Mouse (Mus musculus): Measurements from ENCODE around the gene Bcr. TPM values are rescaled to one million over a fixed set of nuclear protein-coding genes. Genes with fewer than 3 reads are reported as not detected.

Bcr gene
- total and polyA plus RNA-seq, 2 experiments from 2014 or later: 10.1 to 49.6 TPM

DNA sequence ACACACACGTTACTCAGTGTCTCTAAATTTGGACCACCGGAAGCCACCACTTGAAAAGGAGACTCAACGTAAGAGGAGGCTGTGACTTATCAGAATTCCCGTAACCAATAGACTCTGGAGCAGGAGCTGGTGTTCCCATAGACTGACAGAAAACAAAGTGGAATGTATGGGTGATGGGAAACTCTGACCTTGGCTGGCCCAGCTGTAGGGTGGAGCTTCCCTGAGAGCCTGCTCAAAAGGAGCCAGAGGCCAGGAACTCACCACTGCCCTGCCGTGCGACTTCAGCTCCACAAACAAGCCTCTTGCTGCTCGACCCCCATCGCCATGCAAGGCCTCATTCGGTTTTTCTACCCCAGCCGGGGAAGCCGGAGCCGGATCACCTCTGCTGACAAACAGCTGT is 113.3 kb downstream of the Bcr start:
- 0 out of 2 replicates have a peak overlapping the region, but pooled peaks have one; percentile 8 for H3K4me2 ChIP-seq (ENCODE audit: low read depth)

DNA sequence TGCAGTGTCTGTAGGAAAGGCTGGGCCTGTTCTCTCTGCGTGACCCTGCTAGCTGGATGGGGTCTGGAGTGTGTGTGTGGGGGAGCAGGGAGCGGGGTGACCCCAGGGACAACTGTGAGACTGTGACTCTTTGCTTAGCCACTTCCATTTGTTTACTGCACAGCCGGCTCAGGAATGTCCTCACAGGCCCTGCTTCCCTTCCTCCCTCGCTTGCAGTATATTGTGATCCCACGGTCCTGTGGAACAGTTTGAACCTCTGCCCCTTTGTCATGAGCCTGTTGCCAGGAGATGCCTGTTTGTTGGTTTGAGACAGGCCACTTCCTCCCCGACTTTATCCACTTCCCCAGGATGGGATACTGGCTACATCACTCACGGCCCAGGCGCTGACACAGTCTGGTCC is 116.1 kb downstream of the Bcr start:
- H3K27me3 ChIP-seq (ENCODE audit: insufficient read depth, low read length): no peaks in the 10 kb centered on the region
- ATAC-seq (no peak), DNase-seq (no peak)
- no peak overlapping the region for H3K9ac ChIP-seq
- WGBS: 86% methylated on average over 8 of the region's 8 CpGs
- no peaks in the 10 kb centered on the region for H3K4me1 ChIP-seq (ENCODE audit: insufficient read depth)
- no peak overlapping the region for H3K4me3 ChIP-seq (ENCODE audit: low read depth, low read length)
- H3K9me3 ChIP-seq (ENCODE audit: low read length): no peaks in the 10 kb centered on the region
- peaks cover 87% of the 10 kb centered on the region for H3K36me3 ChIP-seq (ENCODE audit: insufficient read depth)
- TF ChIP-seq CTCF (IDR thresholded peaks at IDR 0.05; ENCODE audit: low read depth): no peak
- H3K4me2 ChIP-seq (ENCODE audit: low read depth): no peak overlapping the region
- H3K27ac ChIP-seq (ENCODE audit: low read depth, low read length): no peak overlapping the region

More for the DNA sequence above, 113.3 kb downstream of the Bcr start:
- Histone ChIP-seq H3K9ac (no peak overlapping the region), H3K36me3 (ENCODE audit: insufficient read depth) (peaks cover 84% of the 10 kb centered on the region), H3K9me3 (ENCODE audit: low read length) (no peaks in the 10 kb centered on the region), H3K4me3 (ENCODE audit: low read depth, low read length) (no peak overlapping the region), H3K27me3 (ENCODE audit: insufficient read depth, low read length) (no peaks in the 10 kb centered on the region), H3K27ac (ENCODE audit: low read depth, low read length) (no peak overlapping the region), H3K4me1 (ENCODE audit: insufficient read depth) (no peaks in the 10 kb centered on the region)
- no peak for TF ChIP-seq CTCF (IDR thresholded peaks at IDR 0.05; ENCODE audit: low read depth)
- whole genome bisulfite sequencing: 81% methylated on average over 12 of the region's 12 CpGs
- DNase-seq (no peak), ATAC-seq (no peak)

DNA sequence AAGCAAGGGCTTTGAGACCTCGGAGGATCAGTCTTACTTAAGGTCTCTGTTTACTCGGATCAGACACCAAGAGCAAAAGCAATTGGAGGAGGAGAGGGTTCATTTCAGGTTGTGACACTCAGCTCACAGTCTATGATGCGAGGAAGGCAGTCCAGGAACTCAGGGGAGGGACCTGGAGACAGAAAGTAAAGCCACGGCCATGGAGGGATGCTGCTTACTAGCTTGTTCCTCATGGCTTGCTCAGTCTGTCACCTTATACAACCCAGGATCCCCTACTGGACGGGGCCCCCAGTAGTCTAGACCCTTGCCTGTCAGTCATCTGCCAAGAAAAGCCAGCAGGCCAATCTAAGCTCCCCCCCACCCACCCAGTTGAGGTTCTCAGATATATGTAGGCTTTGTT is 118.5 kb downstream of the Bcr start:
- Histone ChIP-seq H3K4me1 (ENCODE audit: insufficient read depth) (no peaks in the 10 kb centered on the region), H3K4me3 (ENCODE audit: low read depth, low read length) (no peak overlapping the region), H3K9ac (no peak overlapping the region), H3K4me2 (ENCODE audit: low read depth) (no peak overlapping the region), H3K9me3 (ENCODE audit: low read length) (no peaks in the 10 kb centered on the region), H3K27ac (ENCODE audit: low read depth, low read length) (no peak overlapping the region), H3K36me3 (ENCODE audit: insufficient read depth) (peaks cover 88% of the 10 kb centered on the region), H3K27me3 (ENCODE audit: insufficient read depth, low read length) (no peaks in the 10 kb centered on the region)
- DNase-seq: no peak
- TF ChIP-seq CTCF (IDR thresholded peaks at IDR 0.05; ENCODE audit: low read depth): no peak
- WGBS: 94% methylated on average over 5 of the region's 5 CpGs
- no peak for ATAC-seq

DNA sequence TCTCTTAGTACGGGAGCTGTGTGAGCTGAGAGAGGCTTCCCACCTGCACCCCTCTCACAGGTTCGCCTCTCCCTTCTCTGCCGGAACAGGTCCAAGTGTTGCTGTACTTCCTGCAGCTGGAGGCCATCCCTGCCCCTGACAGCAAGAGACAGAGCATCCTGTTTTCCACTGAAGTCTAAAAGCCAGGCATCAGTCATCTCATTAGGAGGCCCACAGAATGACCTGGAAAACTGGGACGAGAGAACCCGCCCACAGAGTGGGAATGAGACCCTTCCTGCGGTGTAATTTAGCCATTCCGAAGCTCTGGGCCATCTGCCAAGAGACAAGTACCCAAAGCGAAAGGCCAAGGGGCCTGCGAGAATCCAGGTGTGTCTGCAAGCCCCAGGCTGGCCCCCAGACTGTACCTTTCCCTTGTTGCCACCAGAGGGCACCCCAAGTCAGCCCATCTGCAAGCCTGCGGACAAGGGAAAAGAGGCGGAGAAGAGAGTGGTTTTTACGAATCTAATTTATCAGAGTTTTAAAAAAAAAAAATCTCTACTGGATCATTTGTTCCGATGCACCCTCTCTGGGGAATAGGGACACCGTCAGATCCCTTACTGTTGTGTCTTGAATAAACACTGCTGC is 121.9 kb downstream of the Bcr start:
- Histone ChIP-seq H3K4me1 (ENCODE audit: insufficient read depth) (no peaks in the 10 kb centered on the region), H3K27ac (ENCODE audit: low read depth, low read length) (no peak overlapping the region), H3K4me2 (ENCODE audit: low read depth) (no peak overlapping the region), H3K27me3 (ENCODE audit: insufficient read depth, low read length) (no peaks in the 10 kb centered on the region), H3K9ac (no peak overlapping the region), H3K9me3 (ENCODE audit: low read length) (no peaks in the 10 kb centered on the region), H3K4me3 (ENCODE audit: low read depth, low read length) (no peak overlapping the region), H3K36me3 (ENCODE audit: insufficient read depth) (peaks cover 72% of the 10 kb centered on the region)
- DNase-seq (peak; percentile 78), ATAC-seq (peak; percentile 86)
- WGBS: 36% methylated on average over 14 of the region's 14 CpGs
- peak; percentile 90 for TF ChIP-seq CTCF (IDR thresholded peaks at IDR 0.05; ENCODE audit: low read depth)

DNA sequence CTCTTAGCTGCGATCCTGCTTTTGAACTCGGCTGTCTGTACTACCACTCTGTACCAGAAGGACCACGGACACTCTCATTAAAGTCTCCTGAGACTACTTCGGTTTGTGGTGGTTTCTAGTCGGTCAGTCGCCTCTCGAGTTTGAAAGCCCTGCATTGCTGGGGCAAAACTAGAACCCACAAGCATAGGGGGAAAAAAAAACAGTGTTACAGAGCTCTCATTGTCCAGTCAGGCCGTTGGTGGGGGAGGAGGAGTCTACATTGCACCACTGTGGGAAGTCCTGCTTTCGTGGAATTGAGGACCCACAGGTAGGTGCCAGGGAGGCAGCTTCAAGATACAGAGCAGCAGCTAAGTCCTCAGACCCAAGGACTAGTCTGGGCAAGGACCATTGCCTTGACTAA is 124.4 kb downstream of the Bcr start:
- H3K9me3 ChIP-seq (ENCODE audit: low read length): no peaks in the 10 kb centered on the region
- no peaks in the 10 kb centered on the region for H3K27me3 ChIP-seq (ENCODE audit: insufficient read depth, low read length)
- H3K4me1 ChIP-seq (ENCODE audit: insufficient read depth): no peaks in the 10 kb centered on the region
- DNase-seq (no peak), ATAC-seq (no peak)
- no peak overlapping the region for H3K27ac ChIP-seq (ENCODE audit: low read depth, low read length)
- no peak overlapping the region for H3K9ac ChIP-seq
- peaks cover 47% of the 10 kb centered on the region for H3K36me3 ChIP-seq (ENCODE audit: insufficient read depth)
- TF ChIP-seq CTCF (IDR thresholded peaks at IDR 0.05; ENCODE audit: low read depth): no peak
- H3K4me3 ChIP-seq (ENCODE audit: low read depth, low read length): no peak overlapping the region
- H3K4me2 ChIP-seq (ENCODE audit: low read depth): no peak overlapping the region
- WGBS: 94% methylated on average over 9 of the region's 9 CpGs

DNA sequence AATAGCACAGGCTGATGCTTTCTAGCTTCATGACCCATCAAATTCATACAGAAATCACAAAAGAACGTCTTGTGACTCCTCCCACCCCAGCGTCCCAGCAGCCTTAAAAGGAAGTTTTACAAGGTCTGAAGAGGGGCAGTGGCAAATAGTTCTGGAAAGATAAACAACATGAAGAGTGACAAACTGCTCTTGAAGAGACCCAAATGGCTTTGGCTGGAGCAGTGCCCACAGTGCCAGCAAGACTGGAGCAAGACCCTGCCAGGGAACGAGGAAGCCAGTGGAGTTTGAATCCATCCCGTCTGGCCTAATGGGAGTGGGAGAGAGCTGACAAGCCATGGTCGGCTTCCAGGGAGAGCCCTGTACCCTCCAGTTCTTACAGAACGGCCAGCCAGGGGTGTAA is 126.2 kb downstream of the Bcr start:
- ATAC-seq (no peak), DNase-seq (no peak)
- H3K4me1 ChIP-seq (ENCODE audit: insufficient read depth): no peaks in the 10 kb centered on the region
- no peaks in the 10 kb centered on the region for H3K9me3 ChIP-seq (ENCODE audit: low read length)
- no peak overlapping the region for H3K27ac ChIP-seq (ENCODE audit: low read depth, low read length)
- H3K36me3 ChIP-seq (ENCODE audit: insufficient read depth): peaks cover 29% of the 10 kb centered on the region
- no peaks in the 10 kb centered on the region for H3K27me3 ChIP-seq (ENCODE audit: insufficient read depth, low read length)
- no peak for TF ChIP-seq CTCF (IDR thresholded peaks at IDR 0.05; ENCODE audit: low read depth)
- WGBS: 46% methylated on average over 6 of the region's 6 CpGs
- H3K9ac ChIP-seq: no peak overlapping the region
- H3K4me3 ChIP-seq (ENCODE audit: low read depth, low read length): no peak overlapping the region
- no peak overlapping the region for H3K4me2 ChIP-seq (ENCODE audit: low read depth)

DNA sequence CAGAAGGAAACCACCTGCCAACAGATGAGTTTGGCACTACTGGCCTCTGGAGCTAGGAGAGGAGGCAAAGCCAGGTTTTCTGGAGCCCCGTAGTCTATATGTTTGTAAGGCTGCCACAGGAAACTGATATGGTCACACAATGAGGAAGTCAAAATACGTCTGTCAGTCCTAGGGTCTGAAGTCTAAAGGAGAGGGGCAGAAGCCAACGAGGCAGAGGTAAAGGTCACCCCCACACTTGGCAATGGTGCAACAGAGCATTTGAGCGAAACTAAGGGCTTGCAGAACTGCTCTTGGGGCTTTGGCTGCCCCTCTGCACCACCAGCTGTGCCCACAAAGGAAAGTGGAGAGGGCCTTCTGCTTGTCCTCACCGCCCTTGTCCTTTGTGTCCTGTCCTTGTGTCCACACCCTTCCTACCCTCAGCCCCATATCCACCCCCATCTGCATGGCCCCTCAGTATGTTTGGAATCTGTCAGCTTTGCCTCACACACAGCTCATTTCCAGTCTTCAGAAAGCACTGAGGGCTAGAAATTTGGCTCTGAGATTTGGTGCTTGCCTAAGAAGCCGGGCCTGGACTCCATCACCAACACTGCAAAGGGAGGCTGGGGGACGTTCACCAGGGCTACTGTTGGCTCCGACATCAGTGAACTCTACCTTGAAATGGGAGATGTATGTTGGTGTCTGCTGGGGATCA is 127.1 kb downstream of the Bcr start:
- H3K9ac ChIP-seq: no peak overlapping the region
- WGBS: 83% methylated on average over 8 of the region's 8 CpGs
- DNase-seq: no peak
- H3K36me3 ChIP-seq (ENCODE audit: insufficient read depth): peaks cover 21% of the 10 kb centered on the region; the same call in 1 of the 2 replicates
- no peaks in the 10 kb centered on the region for H3K27me3 ChIP-seq (ENCODE audit: insufficient read depth, low read length)
- ATAC-seq: no peak
- no peaks in the 10 kb centered on the region for H3K9me3 ChIP-seq (ENCODE audit: low read length)
- no peak overlapping the region for H3K4me2 ChIP-seq (ENCODE audit: low read depth)
- H3K4me1 ChIP-seq (ENCODE audit: insufficient read depth): no peaks in the 10 kb centered on the region
- no peak for TF ChIP-seq CTCF (IDR thresholded peaks at IDR 0.05; ENCODE audit: low read depth)
- no peak overlapping the region for H3K27ac ChIP-seq (ENCODE audit: low read depth, low read length)
- H3K4me3 ChIP-seq (ENCODE audit: low read depth, low read length): no peak overlapping the region
